Mouse (Mus musculus) megakaryocyte, embryonic 14.5 days (primary cell): ENCODE measurements around the gene Chuk.

ENCODE experiments used
- FLI1 ChIP-seq: IDR thresholded peaks from 2 replicates; pipeline ENCODE4 v1.6.1; 2012; ENCODE audit warnings: low read length, inconsistent platforms, mixed read lengths
- GATA1 ChIP-seq: IDR thresholded peaks from 3 replicates; pipeline ENCODE4 v1.6.1; 2012; ENCODE audit warnings: mixed read lengths, low read length, inconsistent platforms, borderline replicate concordance

DNA sequence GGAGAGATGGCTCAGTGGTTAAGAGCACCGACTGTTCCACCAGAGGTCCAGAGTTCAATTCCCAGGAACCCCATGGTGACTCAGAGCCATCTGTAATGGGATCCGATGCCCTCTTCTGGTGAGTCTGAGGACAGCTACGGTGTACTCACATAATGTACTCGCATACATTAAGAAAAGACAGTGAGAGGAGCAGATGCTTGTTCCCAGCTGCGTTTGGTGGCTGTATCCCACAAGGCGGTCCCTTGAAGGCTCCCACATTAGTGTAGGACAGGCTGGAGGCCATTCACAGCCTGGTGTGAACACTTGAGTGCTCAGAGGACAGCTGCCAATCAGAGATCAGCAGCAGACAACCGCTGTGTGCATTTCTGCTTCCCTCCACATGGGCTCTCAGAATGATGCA, 4.4 kb upstream of the Chuk start:
- no peak for TF ChIP-seq FLI1
- no peak for TF ChIP-seq GATA1
